Mouse (Mus musculus) A20 (cell line): ENCODE measurements at regions not wholly inside any gene's neighbourhood (a gene's known extent, or its start where the extent isn't known, plus 50 kb on each side); places are given as distances from the start of the nearest gene placed in this dataset.
"Not testable (repeated sequence)": the region's sequence is repeated elsewhere in the genome, so short reads cannot be mapped to it uniquely, and the experiment has no call there.

Source experiments
- DNase-seq: peaks from one replicate; pipeline ENCODE4 v3.0.0-alpha.2; 2011; ENCODE audit warnings: low read depth, low spot score

DNA sequence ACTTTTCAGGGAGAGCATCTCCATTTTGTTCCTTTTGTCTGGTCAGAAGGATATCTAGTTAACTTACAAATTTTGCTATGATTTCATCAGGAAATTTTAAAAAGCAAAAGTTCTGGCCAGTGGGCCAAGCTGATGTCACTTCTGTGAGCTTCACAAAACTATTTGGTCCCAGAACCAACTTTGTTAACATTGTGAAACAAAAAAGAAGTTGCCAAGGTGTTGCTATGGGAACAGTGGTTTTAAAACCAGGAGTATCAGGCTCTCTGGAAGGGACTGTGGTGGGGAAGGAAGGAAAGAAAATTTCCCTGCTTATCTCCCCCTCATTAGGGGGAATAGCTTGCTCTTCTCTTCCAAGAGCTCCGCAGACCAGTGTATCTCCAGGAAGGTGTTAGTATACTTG, 416.8 kb upstream of the Auts2 start:
- no peak for DNase-seq

DNA sequence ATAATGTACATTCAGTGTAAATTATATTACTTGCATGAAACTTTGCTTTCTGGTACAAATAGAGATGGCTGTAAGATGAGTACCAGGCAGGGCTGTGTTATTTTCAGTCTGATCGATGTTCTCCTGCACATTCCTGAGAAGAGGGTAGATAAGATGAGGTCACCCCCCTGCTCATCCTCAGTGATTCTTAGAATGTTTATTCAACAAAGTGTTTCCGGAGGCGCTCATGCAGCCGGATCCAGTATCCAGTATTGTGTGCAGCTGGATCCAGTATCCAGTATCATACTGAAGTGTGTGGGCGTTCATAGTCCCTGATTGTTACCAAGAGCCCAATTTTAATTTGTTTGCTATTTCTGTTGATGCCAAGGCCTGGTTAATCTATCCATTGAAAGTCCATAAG, 413.0 kb upstream of the Auts2 start:
- no peak for DNase-seq

DNA sequence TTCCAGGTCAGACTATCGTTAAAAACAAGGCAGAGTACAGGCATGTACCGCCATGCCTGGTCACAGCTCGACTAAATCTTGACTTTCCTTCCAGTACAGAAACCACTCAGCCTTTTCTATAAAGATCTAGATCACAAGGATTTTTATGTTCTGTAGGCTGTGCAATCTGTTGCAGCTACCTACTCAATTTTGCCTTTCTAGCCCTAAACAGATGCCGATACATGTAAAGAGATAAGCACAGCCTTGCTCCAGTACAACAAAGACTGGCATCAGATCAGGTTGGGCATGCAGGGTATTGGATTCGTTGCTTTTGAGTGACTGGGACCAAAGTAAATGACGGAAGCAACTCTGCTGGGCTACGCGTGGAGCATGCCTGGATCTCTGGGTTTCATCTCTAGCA, 411.9 kb upstream of the Auts2 start:
- no peak for DNase-seq

DNA sequence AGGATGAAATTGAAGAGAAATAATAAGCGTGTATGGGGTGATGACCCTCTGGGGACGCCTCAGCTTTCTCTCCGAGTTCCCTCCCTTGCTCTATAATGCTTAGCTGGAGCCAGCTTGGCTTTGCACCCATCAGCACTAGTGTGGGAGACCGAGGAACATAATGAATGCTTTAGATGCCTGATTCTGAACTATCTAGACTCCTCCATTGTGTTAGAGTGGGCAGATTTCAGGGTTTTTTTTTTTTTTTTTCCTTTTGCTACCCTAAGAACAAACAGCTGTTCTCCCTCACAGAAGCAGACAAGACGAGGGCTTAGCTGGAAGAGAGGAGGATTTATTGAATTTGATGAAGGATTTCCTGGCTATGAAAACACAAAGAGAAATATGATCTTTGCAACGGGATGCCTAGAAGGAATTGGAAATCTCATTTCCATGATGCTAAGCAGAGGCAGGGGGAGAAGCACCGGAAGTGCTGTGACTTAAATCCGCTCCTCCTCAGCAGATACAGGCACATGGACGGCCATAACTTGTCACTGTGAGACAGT, 390.4 kb upstream of the Auts2 start:
- DNase-seq = no peak

DNA sequence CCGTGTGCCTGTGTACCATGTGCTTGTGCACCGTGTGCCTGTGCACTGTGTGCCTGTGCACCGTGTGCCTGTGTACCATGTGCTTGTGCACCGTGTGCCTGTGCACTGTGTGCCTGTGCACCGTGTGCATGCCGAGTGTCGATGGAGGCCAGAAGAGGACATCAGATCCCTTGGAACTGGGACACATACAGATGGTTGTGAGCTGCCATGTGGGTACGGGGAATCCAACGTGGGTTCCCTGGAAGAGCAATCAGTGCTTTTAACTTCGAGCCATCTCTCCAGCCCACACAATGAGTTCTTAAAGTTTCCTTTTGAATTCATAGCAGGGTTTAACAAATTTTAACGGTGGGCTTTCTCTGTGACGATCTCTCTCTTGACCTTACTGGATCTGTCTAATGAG, 386.8 kb upstream of the Auts2 start:
- not testable (repeated sequence) for DNase-seq

DNA sequence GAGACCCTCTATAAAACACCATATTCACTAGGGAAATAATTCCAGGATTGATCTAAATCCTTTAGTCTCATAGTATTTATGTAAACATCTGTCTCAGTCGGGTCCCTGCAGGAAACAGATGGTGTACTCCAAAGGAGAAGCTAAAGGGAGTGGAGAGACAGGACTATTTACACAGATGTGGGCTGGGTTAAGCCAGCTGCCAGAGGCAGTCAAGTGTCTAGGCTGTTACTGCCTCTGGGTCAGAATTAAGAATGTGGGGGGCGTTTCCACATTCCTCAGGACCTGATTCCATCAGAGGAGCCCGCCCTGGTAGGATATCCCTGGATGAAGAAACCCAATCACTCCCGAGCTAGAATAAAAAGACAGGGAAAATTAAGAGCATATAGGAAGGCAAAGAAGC, 380.2 kb upstream of the Auts2 start:
- DNase-seq = no peak

DNA sequence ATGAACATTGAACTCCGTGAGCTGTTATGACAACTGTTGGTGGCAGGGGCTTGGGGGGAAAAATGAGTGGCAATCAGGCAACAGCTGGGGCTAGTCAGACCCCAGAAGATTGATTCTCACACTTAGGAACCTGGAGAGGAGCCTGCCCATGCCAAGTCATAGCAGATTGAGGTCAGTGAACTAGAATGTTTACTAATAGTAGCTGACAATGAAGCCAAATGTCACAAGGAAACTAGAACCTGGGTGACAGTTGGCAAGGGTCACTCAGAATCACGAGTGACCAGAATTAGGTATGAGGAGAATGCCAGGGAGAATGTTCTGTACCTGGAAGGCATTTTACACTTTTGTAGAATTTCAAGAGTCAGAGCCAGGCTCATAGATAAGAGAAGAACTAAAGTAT, 365.9 kb upstream of the Auts2 start:
- DNase-seq = no peak

DNA sequence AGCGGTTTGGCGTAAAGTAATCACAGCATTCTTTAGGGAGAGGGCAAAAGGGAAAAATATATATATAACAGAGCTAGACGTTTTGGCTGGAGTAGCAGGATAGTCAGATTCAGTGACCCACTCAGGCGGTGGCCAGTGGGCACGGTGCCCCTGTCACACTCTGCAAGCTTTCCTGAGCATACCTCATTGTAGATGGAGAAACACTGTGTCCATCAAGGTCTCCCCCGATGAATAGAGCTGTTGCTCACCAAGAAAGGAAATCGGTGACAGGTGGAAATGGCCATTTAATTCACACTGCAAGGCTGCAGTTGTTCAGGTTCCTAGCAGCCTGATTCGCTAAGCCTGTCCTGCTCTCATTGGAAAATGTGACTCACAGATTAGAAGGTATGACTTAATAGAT, 365.1 kb upstream of the Auts2 start:
- DNase-seq = no peak

DNA sequence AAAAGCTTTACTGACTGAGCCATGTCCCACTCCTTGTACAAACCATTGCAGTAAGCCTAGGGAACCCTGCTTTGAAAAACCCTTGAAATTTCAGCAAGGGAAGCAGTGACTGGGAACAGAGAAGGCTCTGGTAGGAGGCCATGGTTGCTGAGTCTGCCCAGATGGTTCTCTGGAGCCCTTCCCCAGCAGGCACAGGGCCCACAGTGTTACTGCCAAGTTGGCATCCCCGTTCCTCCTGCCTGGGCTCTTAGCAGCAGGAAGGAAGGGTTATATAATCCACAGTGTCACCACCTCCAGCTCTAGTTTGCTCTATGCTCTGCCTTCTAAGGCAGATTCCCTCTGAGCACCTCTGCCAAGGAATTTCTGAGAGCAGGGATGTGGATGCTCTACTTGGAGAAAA, 349.4 kb upstream of the Auts2 start:
- DNase-seq = no peak

DNA sequence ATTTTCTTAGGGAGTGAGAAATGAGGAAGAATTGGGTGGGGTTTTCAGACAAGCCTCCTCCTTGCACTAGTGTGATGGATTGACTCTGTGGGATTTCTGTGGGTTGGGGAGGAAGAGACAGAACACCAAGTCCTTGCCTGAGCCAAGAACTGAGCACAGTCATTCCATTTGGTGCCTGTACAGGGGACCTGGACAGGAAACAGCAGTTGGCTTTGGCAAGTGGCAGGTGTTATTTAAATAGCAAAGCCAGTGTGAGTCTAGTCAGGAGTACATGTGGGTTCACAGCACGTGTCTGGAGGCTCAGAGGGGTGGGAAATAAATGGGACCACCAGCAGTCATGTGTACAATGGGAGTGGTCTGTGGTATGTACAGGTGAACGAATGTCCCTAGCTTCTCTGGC, 341.0 kb upstream of the Auts2 start:
- DNase-seq = no peak

DNA sequence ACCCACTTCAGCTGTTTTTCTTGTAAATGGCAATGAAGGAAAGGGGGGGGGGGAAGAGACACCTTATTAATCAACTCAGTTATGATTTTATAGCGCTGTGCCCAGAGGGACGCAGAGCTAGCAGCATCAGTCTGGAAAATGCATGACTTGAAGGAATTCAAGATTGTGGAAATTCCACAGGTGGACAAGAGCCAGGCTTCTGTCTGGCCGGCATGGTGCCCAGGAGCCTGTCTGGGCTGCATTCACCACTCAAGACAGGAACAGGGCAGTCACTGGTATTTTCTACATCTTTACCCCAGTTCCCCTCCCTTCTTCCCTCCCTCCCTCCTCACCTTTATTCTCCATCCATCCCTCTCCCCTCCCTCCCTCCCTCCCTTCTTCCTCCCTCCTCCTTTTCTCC, 339.1 kb upstream of the Auts2 start:
- DNase-seq = no peak

DNA sequence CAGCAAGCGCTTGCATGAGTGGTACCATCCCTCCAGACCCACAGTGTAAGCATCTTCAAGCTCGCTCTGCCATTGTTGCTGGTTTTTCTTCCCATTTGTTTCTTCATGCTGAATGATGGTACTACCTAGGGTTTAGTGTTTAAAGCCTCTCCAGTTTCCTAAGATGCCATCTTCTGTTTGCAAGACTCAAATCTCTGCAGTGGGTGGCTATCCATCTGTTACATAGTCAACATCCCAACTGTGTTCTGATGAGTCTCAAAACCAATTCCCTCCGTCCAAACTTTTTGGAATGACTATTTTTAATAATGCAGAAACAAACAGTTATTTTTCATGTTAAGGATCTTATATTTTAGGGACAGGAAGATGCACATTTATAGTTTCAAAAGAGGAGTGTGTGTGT, 338.0 kb upstream of the Auts2 start:
- DNase-seq = no peak

DNA sequence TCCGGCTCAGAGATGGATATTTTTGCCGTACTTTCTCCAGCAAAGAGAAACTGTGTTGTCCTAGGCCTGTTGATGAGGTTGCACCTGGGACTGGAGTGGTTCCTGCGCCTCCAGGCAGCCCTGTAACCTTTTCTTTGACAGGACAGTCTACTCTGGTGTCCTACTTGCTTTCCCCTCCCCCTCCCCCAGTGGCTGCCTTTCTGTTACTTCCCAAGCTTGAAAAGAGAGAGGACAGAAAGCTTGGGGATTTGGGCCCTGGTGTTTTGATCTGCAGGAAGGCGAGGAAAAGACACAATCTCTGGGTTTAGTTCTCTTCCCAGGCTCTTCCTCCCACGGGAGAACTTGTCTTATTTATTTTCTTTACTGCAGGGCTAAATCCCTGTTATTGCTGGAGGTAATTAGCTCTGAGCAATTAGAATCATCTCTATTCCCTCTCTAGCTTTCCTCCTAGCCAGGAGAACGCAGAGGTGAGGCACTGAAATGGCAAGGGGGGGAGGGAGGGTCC, 333.2 kb upstream of the Auts2 start:
- no peak for DNase-seq

DNA sequence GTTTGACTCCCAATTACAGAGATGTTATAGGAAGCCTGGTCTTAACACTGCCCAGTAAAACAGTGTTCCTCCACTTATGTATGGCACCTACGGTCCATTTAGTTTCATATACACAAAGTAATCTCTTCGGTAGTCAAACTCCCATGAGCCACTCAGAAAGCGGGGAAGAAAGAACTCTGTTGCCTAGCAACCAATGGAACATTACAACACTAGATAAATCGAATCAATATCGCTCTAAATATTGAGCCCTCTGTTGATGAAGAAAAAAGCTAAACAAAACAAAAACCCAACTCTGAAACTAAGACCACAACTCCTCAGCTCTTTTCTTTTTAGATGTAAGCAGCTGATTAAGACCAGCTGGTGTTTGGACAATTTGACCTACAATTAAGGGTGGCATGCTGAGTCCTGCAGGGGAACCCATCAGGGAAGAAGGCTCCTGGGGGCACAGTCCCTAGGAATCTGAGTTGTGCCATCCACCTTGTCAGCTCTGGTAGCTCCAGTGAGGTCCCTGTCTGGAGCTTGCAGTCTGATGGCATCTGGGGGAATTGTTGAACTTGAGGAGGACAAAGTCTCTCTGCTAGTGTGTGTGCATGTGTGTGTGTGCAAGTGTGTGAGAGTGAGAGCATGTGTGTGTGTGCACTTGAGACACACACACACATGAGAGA, 315.8 kb upstream of the Auts2 start:
- no peak for DNase-seq

DNA sequence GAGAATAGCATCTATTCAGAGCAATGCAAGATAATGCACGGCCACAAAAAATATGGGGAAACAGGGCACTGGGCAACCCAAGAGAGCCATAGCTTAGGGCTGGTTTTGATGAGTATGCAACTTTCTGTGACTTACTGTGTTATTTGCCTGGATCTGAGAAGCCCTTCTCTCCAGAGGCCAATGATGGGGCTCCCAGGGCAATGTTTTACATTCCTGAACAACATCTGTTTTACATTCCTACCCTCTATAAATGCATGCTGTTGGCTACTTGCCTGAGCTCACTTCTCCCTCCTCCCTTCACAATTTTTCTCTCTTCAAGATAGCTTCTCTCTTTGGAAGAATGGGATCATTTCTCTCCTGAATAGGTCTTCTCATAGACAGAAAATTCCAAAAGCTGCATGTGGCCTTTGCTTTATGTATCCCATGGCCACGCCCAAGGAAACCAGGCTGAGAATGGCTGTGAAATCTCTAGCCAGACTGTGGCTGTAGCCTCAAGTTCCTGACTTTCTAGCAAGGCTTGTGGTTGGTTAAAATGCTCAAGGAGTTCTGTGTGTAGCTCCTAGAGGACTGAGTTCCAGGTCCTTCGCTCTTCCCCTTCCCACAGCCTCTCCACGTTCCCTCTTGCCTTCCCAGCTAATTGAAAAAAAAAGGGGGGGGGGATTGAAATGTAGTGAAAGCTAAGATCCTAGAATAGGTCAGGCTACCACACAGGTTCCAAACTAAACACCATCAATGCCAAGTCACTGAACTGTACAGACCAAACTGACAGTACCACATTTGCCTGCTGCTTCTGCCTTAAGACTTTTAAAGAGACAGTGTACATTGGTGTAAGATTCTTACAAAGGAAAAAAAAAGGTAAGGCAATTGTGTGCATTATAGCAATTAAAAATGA, 312.7 kb upstream of the Auts2 start:
- no peak for DNase-seq

DNA sequence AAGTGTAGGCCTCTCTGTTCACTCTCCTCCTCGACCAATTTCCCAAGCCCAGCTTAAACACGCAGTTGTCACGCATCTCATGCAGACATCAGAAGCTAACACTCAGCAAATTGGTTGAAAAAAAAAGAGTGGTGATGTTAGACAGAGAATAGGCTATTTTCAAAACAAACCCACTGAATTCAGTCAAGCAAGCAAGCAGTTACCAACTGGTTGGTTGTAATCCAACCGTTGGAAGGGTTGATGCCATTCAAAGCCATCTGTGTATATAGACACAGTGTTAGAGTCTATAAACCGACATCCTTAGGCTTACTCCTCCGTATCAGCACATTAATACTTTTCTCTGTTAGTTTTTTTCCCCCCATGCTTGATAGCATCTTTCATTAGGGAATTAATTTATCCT, 307.6 kb upstream of the Auts2 start:
- no peak for DNase-seq

DNA sequence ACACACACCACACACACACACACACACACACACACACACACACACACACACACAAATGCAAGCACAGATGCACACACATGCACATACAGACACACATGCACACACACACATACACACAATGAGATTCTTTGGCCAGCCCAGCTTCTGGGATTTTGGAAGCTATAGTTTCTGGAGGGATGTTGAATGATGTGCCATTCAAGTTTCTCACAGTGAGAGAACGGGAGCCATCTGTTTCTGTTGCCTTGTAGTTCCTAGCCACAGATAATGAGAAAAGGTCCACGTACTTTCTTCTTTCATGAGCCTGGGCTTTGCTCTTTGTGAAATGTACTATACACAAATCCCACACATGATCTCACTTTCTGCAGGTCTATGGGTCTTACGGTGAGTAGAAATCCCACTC, 304.9 kb upstream of the Auts2 start:
- DNase-seq = no peak

DNA sequence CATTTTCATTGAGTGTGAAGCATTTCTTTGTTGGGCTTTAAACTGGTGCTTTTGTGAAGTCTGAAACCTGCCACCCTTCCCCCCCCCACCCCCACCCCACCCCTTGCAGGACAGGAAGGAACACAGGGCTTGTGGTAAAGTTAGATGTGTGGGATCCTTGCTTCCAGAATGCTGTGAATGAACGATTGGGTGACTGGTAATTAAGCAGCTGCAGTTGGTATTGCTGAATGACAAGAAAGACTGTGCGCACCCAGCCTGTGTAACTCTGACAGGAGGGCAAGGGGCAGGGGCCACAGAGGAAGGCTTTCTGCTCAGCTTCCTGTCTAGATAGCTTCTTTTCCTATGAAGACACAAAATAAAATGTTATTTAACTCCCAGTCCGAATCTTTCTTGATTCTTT, 300.1 kb upstream of the Auts2 start:
- DNase-seq = no peak

DNA sequence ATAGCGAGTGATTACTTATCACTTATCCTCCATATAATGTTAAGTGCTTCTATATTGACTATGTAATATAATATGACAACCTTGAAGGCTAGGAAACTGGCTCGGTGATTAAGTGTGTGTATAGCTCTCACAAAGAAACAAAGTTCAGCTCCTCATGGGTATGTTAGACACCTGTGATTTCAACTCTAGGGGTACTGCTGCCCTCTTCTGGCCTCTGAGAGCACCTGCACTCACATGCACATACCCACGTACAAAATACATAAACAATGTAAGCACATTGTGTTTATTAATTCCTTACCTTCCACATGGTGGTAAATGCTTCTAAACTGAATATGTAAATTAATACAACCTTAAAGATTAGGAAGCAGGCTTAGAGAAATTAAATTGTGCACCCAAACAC, 298.6 kb upstream of the Auts2 start:
- DNase-seq = peak; percentile 1

DNA sequence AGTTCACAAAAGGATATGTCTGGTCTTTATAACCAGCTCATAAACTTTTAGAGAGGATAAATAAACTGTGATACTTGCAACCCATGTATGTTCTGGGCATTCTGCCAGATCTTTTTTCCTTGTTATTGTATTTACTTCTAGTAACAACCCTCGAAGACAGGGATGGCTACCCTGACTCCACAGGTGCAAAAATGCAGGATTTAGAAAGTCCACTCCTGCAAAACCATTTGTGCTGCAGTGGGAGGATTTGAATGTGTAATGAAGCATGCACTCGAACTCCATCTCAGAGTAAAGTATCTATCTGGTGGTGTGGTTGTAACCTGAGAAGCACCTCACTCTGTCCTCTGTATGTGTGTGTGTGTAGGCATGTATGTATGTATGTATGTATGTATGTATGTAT, 294.3 kb upstream of the Auts2 start:
- DNase-seq = no peak

DNA sequence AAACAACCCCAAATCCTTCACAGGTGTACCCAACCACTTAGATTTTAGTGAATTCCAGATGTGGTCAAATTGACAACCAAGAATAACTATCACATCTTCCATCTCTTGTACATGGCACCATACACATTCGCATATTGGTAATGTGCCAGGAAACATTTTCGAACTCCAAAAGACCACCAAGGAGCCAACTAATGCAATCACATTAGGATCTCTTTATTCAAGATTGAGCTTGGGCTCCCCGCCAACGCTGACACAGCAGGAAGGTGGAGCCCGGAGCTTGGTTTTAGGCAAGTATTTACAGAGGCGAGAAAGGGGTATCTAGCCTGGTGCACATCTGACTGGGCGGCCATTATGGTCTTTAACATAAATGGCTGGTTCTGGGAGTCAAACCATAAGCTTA, 285.8 kb upstream of the Auts2 start:
- DNase-seq = no peak

DNA sequence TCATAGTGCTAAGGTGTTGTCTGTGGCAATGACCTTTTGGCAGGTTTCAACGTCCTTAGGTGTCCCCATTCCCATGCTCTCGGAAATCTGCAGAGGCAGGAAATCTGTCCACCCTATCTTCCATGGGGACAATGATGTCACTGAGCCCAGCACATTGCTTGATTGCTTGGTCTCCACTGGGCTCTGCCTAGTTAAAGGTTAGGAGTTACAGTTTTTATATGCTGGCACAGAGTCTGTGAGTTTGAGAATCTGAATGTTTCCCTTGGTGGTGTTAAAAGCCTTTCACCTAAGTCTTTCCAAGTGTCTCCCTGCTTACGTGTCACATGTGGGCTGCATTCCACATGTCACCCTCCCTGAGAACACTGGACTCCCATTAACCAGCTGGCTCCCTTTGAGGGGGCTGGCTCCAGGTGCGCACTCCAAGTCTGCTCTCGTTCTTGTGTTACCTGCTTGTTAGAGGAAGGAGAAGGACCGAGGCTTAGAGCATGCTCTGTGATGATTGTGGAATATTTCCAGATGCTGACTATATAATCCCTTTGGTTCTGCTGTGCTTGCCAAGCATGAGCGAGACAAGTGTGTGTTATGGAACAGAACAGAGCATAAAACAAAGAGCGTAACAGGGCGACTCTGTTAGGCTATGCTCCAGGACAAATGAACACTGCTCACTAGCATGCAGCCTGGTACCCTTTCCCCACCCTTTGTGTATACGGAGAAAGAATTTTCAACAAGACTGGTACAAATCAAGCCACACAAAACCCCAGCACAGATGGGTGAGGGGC, 284.6 kb upstream of the Auts2 start:
- DNase-seq = no peak
